Mouse (Mus musculus) embryonic stem cell, embryonic (primary cell): Measurements from ENCODE around the gene Zyx.

Experiments used
- CTCF ChIA-PET, 4 experiments: fragments of 300-600 bp in 2 of 4; fragments of 350-600 bp in 2 of 4; sonication (Branson Sonifier 250); formaldehyde crosslinking; loops; one replicate each; lab custom pipeline; 2022; ENCODE audit warnings: inconsistent platforms in 2 of 4; lab: Charles Lee
- POLR2A ChIA-PET, 4 experiments: fragments of 300-600 bp in 2 of 4; fragments of 350-600 bp in 2 of 4; sonication (Branson Sonifier 250); formaldehyde crosslinking; loops; one replicate each; lab custom pipeline; 2022; ENCODE audit warnings: antibody characterized with exemption in 4 of 4, inconsistent platforms in 1 of 4; lab: Charles Lee

Zyx gene

GRCm38 (mm10) chr6:42399938-42400337 lies 50.5 kb downstream of the Zyx start, which contains the start of gene Tas2r143:
Gene Tas2r143 (plus strand): TSS chr6:42400238.
- ChIA-PET POLR2A (no interaction called here), CTCF (no interaction called here)

GRCm38 (mm10) chr6:42405134-42405533 lies 55.7 kb downstream of the Zyx start, which contains the start of gene Tas2r135:
Gene Tas2r135 (plus strand): TSS chr6:42405434.
- POLR2A ChIA-PET, result no interaction called here
- CTCF ChIA-PET, result interaction anchor here in 1 of 4 experiments (0.7 kb wide), 1 partner anchor 33 kb away, joined by 3 read pairs; no protein-coding TSS in a partner anchor
